Mouse (Mus musculus) liver, postnatal 0 days (tissue): ENCODE measurements at regions not wholly inside any gene's neighbourhood (a gene's known extent, or its start where the extent isn't known, plus 50 kb on each side); places are given as distances from the start of the nearest gene placed in this dataset.

Experiments
- CTCF ChIP-seq: sonication (generic); IDR thresholded peaks from 2 replicates; pipeline ENCODE4 v1.5.1; 2016; ENCODE audit warnings: antibody characterized with exemption, low read depth
- EP300 ChIP-seq: IDR thresholded peaks from 2 replicates; pipeline ENCODE4 v1.6.1; 2016; ENCODE audit warnings: antibody characterized with exemption, low read depth, mild to moderate bottlenecking

- TF ChIP-seq CTCF (no peak), EP300 (no peak)
Measured at GRCm38 (mm10) chr5:128524377-128525280, 76.0 kb upstream of the Fzd10 start.
